Mouse (Mus musculus) hindbrain, embryonic 16.5 days (tissue): Measurements from ENCODE around the gene Smurf2. TPM values are rescaled to one million over a fixed set of nuclear protein-coding genes. Genes with fewer than 3 reads are reported as not detected.

ENCODE experiments used
- ATAC-seq: fragments of 200-750 bp; cut with Nextera tagmentation; 2 replicates; pipeline ENCODE4 v1.8.0; 2017; ENCODE audit warnings: moderate TSS enrichment, moderate library complexity
- H3K27ac ChIP-seq: fragments of 300-500 bp; sonication (generic); 2 replicates; pipeline ENCODE4 v1.5.1; 2014; ENCODE audit warnings: low read depth, mild to moderate bottlenecking, control low read depth, low read length, moderate library complexity
- H3K27me3 ChIP-seq: fragments of 300-500 bp; sonication (generic); replicated peaks from 2 replicates; pipeline ENCODE4 v1.6.1; 2014; ENCODE audit warnings: low read length; ENCODE audit not compliant: control insufficient read depth, insufficient read depth
- H3K36me3 ChIP-seq: fragments of 300-500 bp; sonication (generic); 2 replicates; pipeline ENCODE4 v1.6.1; 2014; ENCODE audit warnings: mild to moderate bottlenecking, low read length, moderate library complexity, mixed read lengths; ENCODE audit not compliant: control insufficient read depth, insufficient read depth
- H3K4me1 ChIP-seq: fragments of 300-500 bp; sonication (generic); 2 replicates; pipeline ENCODE4 v1.6.1; 2014; ENCODE audit warnings: low read depth, low read length; ENCODE audit not compliant: control insufficient read depth, insufficient read depth
- H3K4me2 ChIP-seq: fragments of 300-500 bp; sonication (generic); 2 replicates; pipeline ENCODE4 v1.6.1; 2014; ENCODE audit warnings: mild to moderate bottlenecking, low read length, control low read depth, moderate library complexity
- H3K4me3 ChIP-seq: fragments of 300-500 bp; sonication (generic); 2 replicates; pipeline ENCODE4 v1.5.1; 2014; ENCODE audit warnings: mild to moderate bottlenecking, low read length, control low read depth, moderate library complexity
- H3K9ac ChIP-seq: fragments of 300-500 bp; sonication (generic); 2 replicates; pipeline ENCODE4 v1.6.1; 2014; ENCODE audit warnings: low read depth, mild to moderate bottlenecking, control low read depth, low read length, moderate library complexity
- H3K9me3 ChIP-seq: fragments of 300-500 bp; sonication (generic); 2 replicates; pipeline ENCODE4 v1.6.1; 2014; ENCODE audit warnings: mild to moderate bottlenecking, low read length, moderate library complexity; ENCODE audit not compliant: control insufficient read depth
- WGBS: fragments of 180-500 bp; shearing (Covaris S2); extraction: QIAGEN DNeasy Blood & Tissue Kit; methylation state at CpG from one replicate; pipeline ENCODE4 v1.1.7; 2014; 5-methylcytosine and 5-hydroxymethylcytosine counted together
- polyA plus RNA-seq: library from polyadenylated mRNA; unstranded; fragments of >200 nt; fragmentation: Nextera tagmentation; extraction: Ambion mirVana; gene quantifications from 2 replicates; pipeline ENCODE4 v1.2.1, GENCODE M21; 2015

Gene Smurf2
- polyA plus RNA-seq = 9.6 and 10.6 TPM in 2 replicates

DNA sequence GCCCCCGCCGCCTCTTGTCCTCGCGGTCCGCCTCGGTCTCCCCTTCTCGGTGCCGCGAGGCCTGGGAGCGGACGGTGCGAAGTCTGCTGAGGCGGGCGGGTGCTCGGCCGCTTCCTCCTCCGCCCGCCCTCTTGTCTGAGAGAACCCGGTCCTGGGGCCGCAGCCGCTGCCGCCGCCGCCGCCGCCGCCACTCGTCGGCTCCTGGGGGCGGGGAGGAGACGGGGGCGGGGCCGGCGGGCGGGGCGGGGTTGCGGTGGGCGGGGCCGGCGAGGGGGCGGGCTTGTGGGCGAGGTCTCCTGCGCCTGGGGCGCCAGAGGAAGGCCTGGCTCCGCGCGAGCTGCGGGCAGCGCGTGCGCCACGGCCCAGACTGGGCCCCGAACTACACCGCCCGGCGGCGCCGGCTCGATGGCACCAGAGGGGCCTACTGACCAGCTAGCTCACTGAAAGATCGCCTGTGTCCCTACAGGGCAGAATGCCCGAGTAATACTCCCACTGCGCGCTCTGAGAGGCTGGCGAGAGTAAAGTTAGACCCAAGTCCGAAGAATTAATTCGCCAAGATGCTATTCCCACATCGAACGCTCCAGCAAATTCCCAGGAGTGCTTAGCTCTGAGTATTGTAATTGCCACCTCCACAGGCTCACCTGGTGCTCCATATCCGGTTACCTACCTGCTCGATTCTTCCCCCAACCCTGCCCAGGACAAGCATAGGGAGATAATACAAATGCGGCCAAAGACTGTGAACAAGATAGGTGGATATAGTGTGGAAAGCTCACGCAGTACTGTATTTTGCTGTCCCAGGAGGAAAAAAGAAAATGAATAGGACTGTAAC lies at the start of gene Smurf2:
Gene Smurf2 (minus strand): TSS at position 165 of the 829 bp plus-strand sequence.
- peak within 1 kb of the TSS; percentile 94 for H3K27ac ChIP-seq
- H3K4me1 ChIP-seq = peaks cover 12% of the 10 kb centered on the region
- no peaks in the 10 kb centered on the region for H3K9me3 ChIP-seq
- H3K9ac ChIP-seq = peak within 1 kb of the TSS; percentile 90
- H3K36me3 ChIP-seq = no peaks in the 10 kb centered on the region
- H3K4me3 ChIP-seq = peak within 1 kb of the TSS; percentile 94
- peak within 1 kb of the TSS; percentile 83 for H3K4me2 ChIP-seq
- H3K27me3 ChIP-seq = no peaks in the 10 kb centered on the region
- peak; percentile 96 for ATAC-seq
- WGBS = 5% methylated on average over 30 of the region's 72 CpGs

DNA sequence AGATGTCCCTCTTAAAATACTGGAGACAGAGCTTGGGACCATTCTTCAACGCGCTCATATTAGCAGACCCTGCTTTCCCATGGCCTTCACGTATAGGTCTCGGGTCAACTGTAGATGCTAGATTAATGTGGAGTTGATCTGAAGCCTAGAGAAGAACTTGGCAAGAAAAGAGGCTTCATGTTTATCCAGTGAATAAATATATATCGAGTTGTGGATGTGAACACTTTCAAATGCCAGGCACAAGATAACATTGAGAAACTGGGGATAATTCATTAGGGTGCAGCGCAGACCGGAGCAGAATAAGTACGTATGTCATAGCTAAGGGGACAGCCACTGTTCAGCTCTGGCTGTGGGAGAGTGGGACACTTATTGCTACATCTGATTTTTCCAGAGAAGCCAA lies 49.3 kb upstream of the Smurf2 start:
- WGBS = 95% methylated on average over 8 of the region's 8 CpGs
- Histone ChIP-seq H3K4me1 (no peaks in the 10 kb centered on the region), H3K4me3 (no peak overlapping the region), H3K4me2 (no peak overlapping the region), H3K9ac (no peak overlapping the region), H3K36me3 (no peaks in the 10 kb centered on the region), H3K9me3 (no peaks in the 10 kb centered on the region), H3K27ac (no peak overlapping the region), H3K27me3 (no peaks in the 10 kb centered on the region)
- ATAC-seq = no peak

DNA sequence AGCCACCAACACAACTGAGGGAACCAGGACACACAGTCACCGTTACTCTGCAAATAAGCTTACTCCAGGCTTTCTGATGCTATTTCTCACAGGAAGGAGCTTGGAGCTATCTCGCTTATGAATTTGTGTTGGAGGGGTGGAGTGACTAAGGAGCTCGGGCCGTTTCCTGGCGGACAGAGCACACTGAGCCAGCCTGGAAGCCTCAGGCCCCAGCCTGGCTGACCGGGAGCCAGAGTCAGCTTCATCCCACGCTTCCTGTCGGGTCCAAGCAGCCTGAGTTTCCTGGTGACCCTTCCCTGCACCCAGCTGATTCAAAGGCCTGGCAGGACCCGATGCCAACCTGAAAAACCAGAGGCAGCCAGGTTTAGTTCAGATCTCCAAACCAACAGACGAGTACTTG lies 47.1 kb upstream of the Smurf2 start:
- Histone ChIP-seq H3K27me3 (no peaks in the 10 kb centered on the region), H3K27ac (no peak overlapping the region), H3K4me2 (no peak overlapping the region), H3K4me1 (no peaks in the 10 kb centered on the region), H3K4me3 (no peak overlapping the region), H3K9me3 (no peaks in the 10 kb centered on the region), H3K36me3 (no peaks in the 10 kb centered on the region), H3K9ac (no peak overlapping the region)
- 77% methylated on average over 10 of the region's 10 CpGs for WGBS
- ATAC-seq = no peak

DNA sequence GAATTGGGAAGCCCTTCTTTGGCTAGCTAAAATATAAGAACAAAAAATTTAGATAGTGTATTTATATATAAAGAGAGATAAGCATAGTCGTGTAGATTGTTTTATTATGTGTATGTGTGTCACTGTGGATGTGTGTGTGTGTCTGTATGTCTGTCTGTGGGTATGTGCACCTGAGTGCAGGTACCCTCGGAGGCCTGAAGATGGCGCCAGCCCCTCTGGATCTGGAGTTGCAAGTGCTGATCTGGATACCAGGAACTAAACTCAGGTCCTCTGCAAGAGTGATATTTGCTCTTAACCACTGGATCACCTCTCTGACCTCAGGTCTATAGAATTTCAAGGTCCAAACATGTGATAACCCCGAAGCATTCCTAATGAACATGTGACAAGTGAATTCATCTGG lies 45.4 kb upstream of the Smurf2 start:
- H3K36me3 ChIP-seq = no peaks in the 10 kb centered on the region
- H3K4me2 ChIP-seq = no peak overlapping the region
- H3K27ac ChIP-seq = no peak overlapping the region
- WGBS = 93% methylated on average over 4 of the region's 4 CpGs
- no peaks in the 10 kb centered on the region for H3K4me1 ChIP-seq
- H3K9me3 ChIP-seq = no peaks in the 10 kb centered on the region
- no peak for ATAC-seq
- no peaks in the 10 kb centered on the region for H3K27me3 ChIP-seq
- H3K9ac ChIP-seq = no peak overlapping the region
- no peak overlapping the region for H3K4me3 ChIP-seq

DNA sequence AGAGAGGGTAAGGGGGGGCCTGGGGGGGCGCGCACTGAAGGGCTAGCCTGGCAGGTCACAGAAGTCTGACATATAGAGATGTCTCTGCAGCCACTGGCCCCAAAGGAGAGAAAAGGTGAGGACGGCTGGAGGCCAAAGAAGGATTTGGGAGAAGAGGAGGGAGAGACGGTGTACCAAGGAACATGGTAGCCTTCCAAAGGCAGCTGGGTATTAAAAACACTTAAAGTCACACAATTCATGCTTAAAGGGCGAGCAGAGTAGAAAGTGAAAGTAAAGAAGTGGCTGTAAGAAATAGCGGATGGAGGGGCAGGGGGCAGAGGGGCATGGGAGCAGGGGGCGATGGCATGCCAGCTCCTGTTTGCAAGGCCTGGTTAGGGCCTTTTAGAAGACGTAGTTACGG lies 41.8 kb upstream of the Smurf2 start:
- 85% methylated on average over 9 of the region's 9 CpGs for WGBS
- H3K36me3 ChIP-seq = no peaks in the 10 kb centered on the region
- H3K4me1 ChIP-seq = no peaks in the 10 kb centered on the region
- no peak overlapping the region for H3K9ac ChIP-seq
- H3K27me3 ChIP-seq = no peaks in the 10 kb centered on the region
- ATAC-seq = no peak
- no peak overlapping the region for H3K27ac ChIP-seq
- H3K4me3 ChIP-seq = no peak overlapping the region
- H3K9me3 ChIP-seq = no peaks in the 10 kb centered on the region
- H3K4me2 ChIP-seq = no peak overlapping the region

DNA sequence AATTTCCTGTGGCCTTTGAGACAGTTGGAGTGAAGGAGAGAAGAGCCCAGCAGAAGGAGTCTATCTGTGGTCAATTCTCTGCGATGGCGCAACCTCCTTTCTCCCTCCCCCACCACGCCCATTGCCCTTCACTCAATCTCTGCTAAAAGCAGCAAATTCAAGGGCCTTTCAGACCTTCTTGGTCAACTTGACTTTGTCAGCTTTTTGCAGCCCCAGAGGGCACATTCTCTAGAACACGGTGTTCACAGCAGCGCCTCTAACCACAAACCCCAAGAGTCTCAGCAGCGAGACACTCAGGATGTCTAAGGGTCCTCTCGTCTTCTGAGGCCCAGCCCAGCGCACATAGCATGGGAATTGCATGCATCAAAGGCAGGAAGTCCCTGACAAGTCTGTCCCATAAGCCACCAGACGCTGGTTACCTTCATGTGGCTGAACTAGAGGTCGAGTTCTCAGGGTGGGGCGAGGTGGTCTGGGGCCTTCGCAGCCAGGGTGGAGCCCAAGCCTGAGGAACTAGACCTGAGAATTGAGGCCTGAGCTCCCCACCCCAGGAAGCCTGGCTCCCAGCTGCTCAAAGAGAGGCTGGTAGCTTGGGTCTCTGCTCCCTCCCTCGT lies 41.1 kb upstream of the Smurf2 start:
- no peaks in the 10 kb centered on the region for H3K9me3 ChIP-seq
- no peak for ATAC-seq

DNA sequence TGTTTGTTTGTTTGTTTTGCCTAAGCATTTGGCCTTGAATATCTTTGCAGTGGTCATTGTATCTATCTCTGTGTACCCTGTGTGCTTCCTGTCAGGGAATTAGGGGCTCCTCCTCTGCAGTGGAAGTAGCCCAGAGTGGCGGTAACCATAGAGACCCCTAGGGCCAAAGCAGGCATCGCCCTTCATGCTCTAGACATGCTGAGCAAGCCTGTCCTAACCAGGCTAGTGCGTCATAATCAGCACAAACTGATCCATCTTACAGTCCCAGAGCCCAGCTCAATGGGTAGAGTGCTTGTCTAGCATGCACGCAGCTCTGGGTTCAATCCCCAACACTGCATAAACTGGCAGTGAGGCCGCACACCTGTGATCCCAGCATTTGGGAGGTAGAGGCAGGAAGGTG lies 38.6 kb upstream of the Smurf2 start:
- H3K27me3 ChIP-seq = no peaks in the 10 kb centered on the region
- H3K36me3 ChIP-seq = no peaks in the 10 kb centered on the region
- H3K4me3 ChIP-seq = no peak overlapping the region
- no peaks in the 10 kb centered on the region for H3K4me1 ChIP-seq
- no peaks in the 10 kb centered on the region for H3K9me3 ChIP-seq
- 75% methylated on average over 5 of the region's 5 CpGs for WGBS
- H3K9ac ChIP-seq = no peak overlapping the region
- no peak overlapping the region for H3K27ac ChIP-seq
- ATAC-seq = no peak
- H3K4me2 ChIP-seq = no peak overlapping the region

More for the DNA sequence above, 41.1 kb upstream of the Smurf2 start:
- H3K4me2 ChIP-seq = no peak overlapping the region
- WGBS = 81% methylated on average over 13 of the region's 13 CpGs
- H3K27me3 ChIP-seq = no peaks in the 10 kb centered on the region
- no peak overlapping the region for H3K9ac ChIP-seq
- no peaks in the 10 kb centered on the region for H3K36me3 ChIP-seq
- H3K4me1 ChIP-seq = no peaks in the 10 kb centered on the region
- no peak overlapping the region for H3K27ac ChIP-seq
- no peak overlapping the region for H3K4me3 ChIP-seq

DNA sequence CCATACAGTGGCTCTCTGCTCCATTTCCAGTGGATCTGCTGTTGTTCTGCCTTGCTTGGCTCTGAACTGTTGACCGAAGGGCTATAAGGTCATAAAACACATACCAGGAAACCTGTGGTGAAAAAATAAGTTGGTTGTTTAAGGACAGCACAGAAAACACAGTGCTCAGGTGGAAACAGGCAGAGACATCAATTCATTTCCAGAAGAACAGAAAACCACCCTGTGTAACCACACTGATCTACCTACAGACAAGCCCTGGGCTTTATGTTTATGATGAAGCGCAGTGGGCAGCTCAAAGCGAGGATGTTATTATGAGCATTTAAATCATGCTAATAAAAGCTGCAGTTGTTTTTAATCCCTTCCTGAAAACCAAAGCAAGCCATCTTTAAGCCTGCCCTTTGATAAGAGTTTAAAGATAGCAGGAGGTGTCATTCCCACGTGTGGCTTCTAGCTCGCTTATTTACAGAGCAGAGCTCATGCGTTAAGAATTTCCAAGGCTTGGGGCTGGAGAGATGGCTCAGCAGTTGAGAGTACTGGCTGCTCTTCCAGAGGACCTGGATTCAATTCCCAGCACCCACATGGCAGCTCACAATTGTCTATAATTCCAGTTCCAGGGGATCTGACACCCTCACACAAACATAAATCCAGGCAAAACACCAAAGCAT lies 38.0 kb upstream of the Smurf2 start:
- H3K4me3 ChIP-seq = no peak overlapping the region
- no peak overlapping the region for H3K4me2 ChIP-seq
- H3K27ac ChIP-seq = no peak overlapping the region
- 88% methylated on average over 6 of the region's 6 CpGs for WGBS
- no peaks in the 10 kb centered on the region for H3K27me3 ChIP-seq
- no peaks in the 10 kb centered on the region for H3K36me3 ChIP-seq
- H3K4me1 ChIP-seq = no peaks in the 10 kb centered on the region
- H3K9me3 ChIP-seq = no peaks in the 10 kb centered on the region
- ATAC-seq = no peak
- H3K9ac ChIP-seq = no peak overlapping the region

DNA sequence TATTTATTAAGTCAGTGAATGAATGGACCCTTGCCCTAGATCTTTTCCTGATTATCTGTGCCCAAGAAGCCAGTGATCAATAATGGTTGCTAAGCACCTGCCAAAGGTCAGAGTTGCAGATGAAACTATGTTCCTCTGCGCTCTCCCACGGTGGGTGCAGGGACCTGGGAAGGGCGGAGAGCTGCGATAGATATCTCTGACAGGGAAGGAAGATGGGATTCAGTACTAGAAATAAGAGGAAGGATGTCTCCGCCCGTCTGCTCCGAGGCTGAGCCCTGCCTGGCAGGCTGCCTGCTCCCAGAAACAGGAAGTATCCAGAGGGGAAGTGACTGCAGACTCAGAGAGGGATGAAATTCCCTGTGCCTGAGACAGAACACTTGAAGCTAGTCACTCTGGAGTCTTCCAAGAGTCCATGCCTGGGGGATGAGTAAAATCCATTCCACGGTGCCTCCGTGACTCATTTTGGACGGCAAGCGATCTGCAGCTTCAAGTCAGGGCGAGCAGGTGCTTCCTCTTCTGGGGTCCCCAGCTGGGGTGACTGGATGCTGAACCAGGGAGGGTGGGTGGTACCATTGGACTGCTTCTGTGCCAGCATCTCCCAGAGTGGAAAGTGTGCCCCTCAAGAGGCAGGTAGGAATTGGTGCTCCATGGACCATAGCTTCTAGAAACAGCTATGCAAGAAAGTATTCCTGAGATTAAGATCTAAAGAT lies 36.9 kb upstream of the Smurf2 start:
- no peak for ATAC-seq
- no peak overlapping the region for H3K4me2 ChIP-seq
- H3K4me1 ChIP-seq = no peaks in the 10 kb centered on the region
- H3K9ac ChIP-seq = no peak overlapping the region
- no peaks in the 10 kb centered on the region for H3K27me3 ChIP-seq
- 84% methylated on average over 12 of the region's 12 CpGs for WGBS
- H3K27ac ChIP-seq = no peak overlapping the region
- H3K9me3 ChIP-seq = no peaks in the 10 kb centered on the region
- no peaks in the 10 kb centered on the region for H3K36me3 ChIP-seq
- H3K4me3 ChIP-seq = no peak overlapping the region
